Mouse (Mus musculus) kidney, postnatal 4 days (tissue): ENCODE results near the gene Tenm4.
A peak's percentile ranks its signal among the peaks of the same experiment; 100 is the strongest.

Experiments used
- DNase-seq, 2 experiments: peaks; one replicate each; pipeline ENCODE4 v3.0.0; 2021; ENCODE audit warnings: mixed read lengths in 2 of 2

Tenm4 gene

GRCm38 (mm10) chr7:96259630-96260029 is 88.6 kb downstream of the Tenm4 start:
- DNase-seq = no peak

GRCm38 (mm10) chr7:96262182-96262581 is 91.1 kb downstream of the Tenm4 start:
- no peak for DNase-seq

- DNase-seq = peak; percentile 25 to 32
Measured at GRCm38 (mm10) chr7:96265941-96266340, 94.9 kb downstream of the Tenm4 start.

GRCm38 (mm10) chr7:96267266-96267665 is 96.2 kb downstream of the Tenm4 start:
- DNase-seq = peak; percentile 24 to 43

GRCm38 (mm10) chr7:96270684-96271083 is 99.6 kb downstream of the Tenm4 start:
- no peak for DNase-seq

- no peak for DNase-seq
Measured at GRCm38 (mm10) chr7:96272068-96272467, 101.0 kb downstream of the Tenm4 start.

GRCm38 (mm10) chr7:96274486-96274885 is 103.4 kb downstream of the Tenm4 start:
- no peak for DNase-seq

GRCm38 (mm10) chr7:96277550-96277949 is 106.5 kb downstream of the Tenm4 start:
- DNase-seq = no peak

- no peak for DNase-seq
Measured at GRCm38 (mm10) chr7:96278378-96278777, 107.3 kb downstream of the Tenm4 start.

GRCm38 (mm10) chr7:96280795-96281194 is 109.7 kb downstream of the Tenm4 start:
- no peak for DNase-seq

- DNase-seq = peak; percentile 38
Measured at GRCm38 (mm10) chr7:96290576-96290975, 119.5 kb downstream of the Tenm4 start.

- DNase-seq = no peak
Measured at GRCm38 (mm10) chr7:96295959-96296358, 124.9 kb downstream of the Tenm4 start.

- no peak for DNase-seq
Measured at GRCm38 (mm10) chr7:96300826-96301397, 129.9 kb downstream of the Tenm4 start.

GRCm38 (mm10) chr7:96301813-96302212 is 130.8 kb downstream of the Tenm4 start:
- no peak for DNase-seq

- DNase-seq = no peak
Measured at GRCm38 (mm10) chr7:96303963-96304362, 132.9 kb downstream of the Tenm4 start.

GRCm38 (mm10) chr7:96305382-96305935 is 134.4 kb downstream of the Tenm4 start:
- DNase-seq = peak; percentile 11 to 16

- DNase-seq = peak; percentile 21 to 37
Measured at GRCm38 (mm10) chr7:96308106-96308505, 137.1 kb downstream of the Tenm4 start.

- no peak for DNase-seq
Measured at GRCm38 (mm10) chr7:96329343-96329742, 158.3 kb downstream of the Tenm4 start.

GRCm38 (mm10) chr7:96331186-96331585 is 160.1 kb downstream of the Tenm4 start:
- no peak for DNase-seq

GRCm38 (mm10) chr7:96334361-96334760 is 163.3 kb downstream of the Tenm4 start:
- peak; percentile 67 to 69 for DNase-seq

- no peak for DNase-seq
Measured at GRCm38 (mm10) chr7:96336376-96336775, 165.3 kb downstream of the Tenm4 start.

GRCm38 (mm10) chr7:96340826-96341225 is 169.8 kb downstream of the Tenm4 start:
- DNase-seq = no peak

GRCm38 (mm10) chr7:96341479-96341878 is 170.4 kb downstream of the Tenm4 start:
- DNase-seq = no peak

GRCm38 (mm10) chr7:96342996-96343395 is 171.9 kb downstream of the Tenm4 start:
- DNase-seq = no peak

- no peak for DNase-seq
Measured at GRCm38 (mm10) chr7:96343667-96344066, 172.6 kb downstream of the Tenm4 start.
